Mouse (Mus musculus) embryonic facial prominence, embryonic 13.5 days (tissue): Measurements from ENCODE around the gene Rabgef1. TPM values are rescaled to one million over a fixed set of nuclear protein-coding genes. Genes with fewer than 3 reads are reported as not detected.

ENCODE experiments used
- ATAC-seq: fragments of 200-750 bp; cut with Nextera tagmentation; 2 replicates; pipeline ENCODE4 v1.8.0; 2017; ENCODE audit warnings: low read depth; ENCODE audit not compliant: insufficient number of reproducible peaks, insufficient read depth, low FRiP score, low TSS enrichment
- H3K27ac ChIP-seq: fragments of 300-500 bp; sonication (generic); 2 replicates; pipeline ENCODE4 v1.5.1; 2015; ENCODE audit warnings: moderate library complexity, mild to moderate bottlenecking, inconsistent platforms
- H3K27me3 ChIP-seq: fragments of 300-500 bp; sonication (generic); 2 replicates; pipeline ENCODE4 v1.6.1; 2015; ENCODE audit warnings: mild to moderate bottlenecking, inconsistent platforms
- H3K36me3 ChIP-seq: fragments of 300-500 bp; sonication (generic); 2 replicates; pipeline ENCODE4 v1.6.1; 2015; ENCODE audit warnings: mild to moderate bottlenecking, inconsistent platforms
- H3K4me1 ChIP-seq: fragments of 300-500 bp; sonication (generic); 2 replicates; pipeline ENCODE4 v1.6.1; 2015; ENCODE audit warnings: inconsistent platforms
- H3K4me2 ChIP-seq: fragments of 300-500 bp; sonication (generic); 2 replicates; pipeline ENCODE4 v1.6.1; 2015; ENCODE audit warnings: moderate library complexity, mild to moderate bottlenecking, inconsistent platforms
- H3K4me3 ChIP-seq: fragments of 300-500 bp; sonication (generic); 2 replicates; pipeline ENCODE4 v1.5.1; 2015; ENCODE audit warnings: mild to moderate bottlenecking, inconsistent platforms
- H3K9ac ChIP-seq: fragments of 300-500 bp; sonication (generic); 2 replicates; pipeline ENCODE4 v1.6.1; 2015; ENCODE audit warnings: mild to moderate bottlenecking, inconsistent platforms
- H3K9me3 ChIP-seq: fragments of 300-500 bp; sonication (generic); 2 replicates; pipeline ENCODE4 v1.6.1; 2016; ENCODE audit warnings: inconsistent platforms
- WGBS: fragments of 180-500 bp; shearing (Covaris S2); methylation state at CpG from one replicate; pipeline ENCODE4 v1.1.7; 2015; ENCODE audit warnings: mixed read lengths; 5-methylcytosine and 5-hydroxymethylcytosine counted together
- polyA plus RNA-seq: library from polyadenylated mRNA; unstranded; fragments of >200 nt; fragmentation: Nextera tagmentation; extraction: Ambion mirVana; gene quantifications from 2 replicates; pipeline ENCODE4 v1.2.1, GENCODE M21; 2015

The Rabgef1 gene
- polyA plus RNA-seq = 25.8 and 28.0 TPM in 2 replicates

GRCm38 (mm10) chr5:130171423-130171954, at the start of gene Rabgef1:
Gene Rabgef1 (plus strand): TSS chr5:130171798.
- Histone ChIP-seq H3K36me3 (no peaks in the 10 kb centered on the region), H3K4me1 (peaks cover 18% of the 10 kb centered on the region), H3K27me3 (no peaks in the 10 kb centered on the region), H3K27ac (peak within 1 kb of the TSS; percentile 78), H3K4me3 (peak within 1 kb of the TSS; percentile 96), H3K4me2 (peak within 1 kb of the TSS; percentile 83), H3K9me3 (no peaks in the 10 kb centered on the region), H3K9ac (peak within 1 kb of the TSS; percentile 92)
- peak; percentile 86 for ATAC-seq
- WGBS = under 1% methylated on average over 59 of the region's 62 CpGs

GRCm38 (mm10) chr5:130122355-130122754, 49.2 kb upstream of the Rabgef1 start:
- H3K4me1 ChIP-seq = peaks cover 37% of the 10 kb centered on the region
- ATAC-seq = no peak
- H3K27me3 ChIP-seq = no peaks in the 10 kb centered on the region
- no peak overlapping the region for H3K9ac ChIP-seq
- no peak overlapping the region for H3K4me2 ChIP-seq
- 94% methylated on average over 2 of the region's 2 CpGs for WGBS
- no peak overlapping the region for H3K4me3 ChIP-seq
- no peaks in the 10 kb centered on the region for H3K9me3 ChIP-seq
- no peak overlapping the region for H3K27ac ChIP-seq
- no peaks in the 10 kb centered on the region for H3K36me3 ChIP-seq

GRCm38 (mm10) chr5:130124271-130124670, 47.3 kb upstream of the Rabgef1 start:
- 68% methylated on average over 5 of the region's 5 CpGs for WGBS
- Histone ChIP-seq H3K4me3 (no peak overlapping the region), H3K9ac (no peak overlapping the region), H3K4me2 (no peak overlapping the region), H3K36me3 (no peaks in the 10 kb centered on the region), H3K4me1 (peaks cover 26% of the 10 kb centered on the region), H3K9me3 (no peaks in the 10 kb centered on the region), H3K27me3 (no peaks in the 10 kb centered on the region), H3K27ac (peak overlapping the region; percentile 28; the same call in 1 of the 2 replicates)
- no peak for ATAC-seq

GRCm38 (mm10) chr5:130128686-130129523, 42.7 kb upstream of the Rabgef1 start:
- Histone ChIP-seq H3K4me3 (no peak overlapping the region), H3K36me3 (peaks cover 17% of the 10 kb centered on the region), H3K9ac (no peak overlapping the region), H3K9me3 (no peaks in the 10 kb centered on the region), H3K27ac (no peak overlapping the region; the same call in 1 of the 2 replicates), H3K27me3 (no peaks in the 10 kb centered on the region), H3K4me2 (no peak overlapping the region), H3K4me1 (peaks cover 17% of the 10 kb centered on the region)
- WGBS = 48% methylated on average over 11 of the region's 11 CpGs
- ATAC-seq = peak; percentile 48; the same call in 1 of the 2 replicates

GRCm38 (mm10) chr5:130129524-130129793, 42.1 kb upstream of the Rabgef1 start:
- ATAC-seq = no peak
- Histone ChIP-seq H3K4me1 (peaks cover 17% of the 10 kb centered on the region), H3K27me3 (no peaks in the 10 kb centered on the region), H3K4me3 (no peak overlapping the region), H3K27ac (no peak overlapping the region; the same call in 1 of the 2 replicates), H3K36me3 (peaks cover 20% of the 10 kb centered on the region), H3K9ac (no peak overlapping the region), H3K9me3 (no peaks in the 10 kb centered on the region), H3K4me2 (no peak overlapping the region)
- WGBS = 54% methylated on average over 5 of the region's 5 CpGs

- Histone ChIP-seq H3K27me3 (no peaks in the 10 kb centered on the region), H3K36me3 (peaks cover 28% of the 10 kb centered on the region), H3K27ac (no peak overlapping the region), H3K9me3 (no peaks in the 10 kb centered on the region), H3K4me3 (no peak overlapping the region), H3K4me1 (peaks cover 8% of the 10 kb centered on the region), H3K4me2 (no peak overlapping the region), H3K9ac (no peak overlapping the region)
- no peak for ATAC-seq
- 92% methylated on average over 13 of the region's 13 CpGs for WGBS
Measured at GRCm38 (mm10) chr5:130136597-130136996, 35.0 kb upstream of the Rabgef1 start.

GRCm38 (mm10) chr5:130139393-130139792, 32.2 kb upstream of the Rabgef1 start:
- no peaks in the 10 kb centered on the region for H3K27me3 ChIP-seq
- WGBS = 30% methylated on average over 8 of the region's 8 CpGs
- no peak for ATAC-seq

GRCm38 (mm10) chr5:130141138-130141537, 30.5 kb upstream of the Rabgef1 start:
- 52% methylated on average over 5 of the region's 5 CpGs for WGBS
- no peaks in the 10 kb centered on the region for H3K27me3 ChIP-seq
- no peak overlapping the region for H3K4me2 ChIP-seq
- ATAC-seq = no peak
- peaks cover 34% of the 10 kb centered on the region for H3K4me1 ChIP-seq
- H3K4me3 ChIP-seq = no peak overlapping the region
- H3K9me3 ChIP-seq = no peaks in the 10 kb centered on the region
- no peak overlapping the region for H3K9ac ChIP-seq
- peaks cover 3% of the 10 kb centered on the region; the same call in 1 of the 2 replicates for H3K36me3 ChIP-seq
- H3K27ac ChIP-seq = peak overlapping the region; percentile 73

More at GRCm38 (mm10) chr5:130139393-130139792, 32.2 kb upstream of the Rabgef1 start:
- H3K36me3 ChIP-seq = peaks cover 15% of the 10 kb centered on the region
- no peak overlapping the region for H3K9ac ChIP-seq
- no peaks in the 10 kb centered on the region for H3K9me3 ChIP-seq
- peaks cover 23% of the 10 kb centered on the region for H3K4me1 ChIP-seq
- no peak overlapping the region for H3K4me2 ChIP-seq
- H3K27ac ChIP-seq = no peak overlapping the region
- H3K4me3 ChIP-seq = no peak overlapping the region

- H3K9me3 ChIP-seq = no peaks in the 10 kb centered on the region
- peaks cover 35% of the 10 kb centered on the region for H3K4me1 ChIP-seq
- H3K27me3 ChIP-seq = no peaks in the 10 kb centered on the region
- H3K9ac ChIP-seq = no peak overlapping the region
- no peak overlapping the region for H3K4me3 ChIP-seq
- no peaks in the 10 kb centered on the region for H3K36me3 ChIP-seq
- H3K4me2 ChIP-seq = no peak overlapping the region
- H3K27ac ChIP-seq = peak overlapping the region; percentile 73
- no peak for ATAC-seq
- 31% methylated on average over 4 of the region's 4 CpGs for WGBS
Measured at GRCm38 (mm10) chr5:130142041-130142440, 29.6 kb upstream of the Rabgef1 start.

- H3K4me3 ChIP-seq = no peak overlapping the region
- no peak overlapping the region for H3K27ac ChIP-seq
- peaks cover 35% of the 10 kb centered on the region for H3K4me1 ChIP-seq
- ATAC-seq = no peak
- H3K9me3 ChIP-seq = no peaks in the 10 kb centered on the region
- H3K36me3 ChIP-seq = peaks cover 1% of the 10 kb centered on the region; the same call in 1 of the 2 replicates
- WGBS = 90% methylated on average over 7 of the region's 7 CpGs
- no peak overlapping the region for H3K9ac ChIP-seq
- no peaks in the 10 kb centered on the region for H3K27me3 ChIP-seq
- no peak overlapping the region for H3K4me2 ChIP-seq
Measured at GRCm38 (mm10) chr5:130143101-130143500, 28.5 kb upstream of the Rabgef1 start.

GRCm38 (mm10) chr5:130143977-130144333, 27.6 kb upstream of the Rabgef1 start:
- Histone ChIP-seq H3K4me3 (peak overlapping the region; percentile 72), H3K4me2 (peak overlapping the region; percentile 93), H3K36me3 (peaks cover 10% of the 10 kb centered on the region; the same call in 1 of the 2 replicates), H3K9me3 (no peaks in the 10 kb centered on the region), H3K27ac (peak overlapping the region; percentile 83), H3K27me3 (no peaks in the 10 kb centered on the region), H3K4me1 (peaks cover 35% of the 10 kb centered on the region), H3K9ac (peak overlapping the region; percentile 82)
- ATAC-seq = no peak
- WGBS = 6% methylated on average over 20 of the region's 20 CpGs
